Mouse (Mus musculus): ENCODE results near the gene Elovl5. TPM values are rescaled to one million over a fixed set of nuclear protein-coding genes. Genes with fewer than 3 reads are reported as not detected.
"Not testable (repeated sequence)": the region's sequence is repeated elsewhere in the genome, so short reads cannot be mapped to it uniquely, and the experiment has no call there.

Gene Elovl5
- polyA plus RNA-seq, 2 experiments from 2014 or later = 149 to 155 TPM

DNA sequence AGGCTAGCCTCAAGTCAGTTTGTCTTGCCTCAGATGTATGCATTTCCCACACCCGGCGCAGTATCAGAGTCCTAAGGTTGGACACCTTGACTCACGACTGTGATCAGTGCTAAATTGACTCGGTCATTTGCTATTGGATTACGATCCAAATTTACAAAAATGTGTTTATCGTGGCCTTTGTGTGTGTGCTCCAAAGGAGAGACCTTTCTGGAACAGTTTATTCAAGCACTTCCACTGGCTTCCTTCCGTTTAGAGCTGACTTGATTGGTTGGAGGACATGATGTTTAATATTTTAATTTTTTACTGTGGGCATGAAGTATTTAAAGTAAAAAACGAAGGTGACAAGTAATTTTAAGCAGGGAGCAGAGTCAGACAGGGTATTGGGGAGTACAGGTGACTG lies 38.8 kb downstream of the Elovl5 start:
- no peak for ATAC-seq

DNA sequence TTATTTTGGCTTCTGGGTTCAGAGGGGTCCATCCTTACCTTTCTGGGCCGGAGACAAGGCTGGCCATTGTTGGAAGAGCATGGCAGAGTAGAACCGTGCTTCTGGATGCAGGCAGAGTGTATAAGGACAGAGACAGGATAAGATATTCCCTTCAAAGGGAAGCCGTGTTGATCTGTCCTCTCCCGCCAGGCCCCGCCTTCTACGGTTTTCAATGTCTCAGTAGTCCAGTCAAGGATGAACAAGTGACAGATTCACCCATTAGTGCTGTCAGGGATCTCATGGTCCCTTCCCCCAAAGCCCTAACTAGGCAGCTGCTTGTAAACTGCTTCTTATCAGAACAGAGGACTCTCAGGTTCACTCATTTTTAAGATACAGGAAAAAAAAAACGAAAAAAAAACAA lies 41.2 kb downstream of the Elovl5 start:
- ATAC-seq = no peak

DNA sequence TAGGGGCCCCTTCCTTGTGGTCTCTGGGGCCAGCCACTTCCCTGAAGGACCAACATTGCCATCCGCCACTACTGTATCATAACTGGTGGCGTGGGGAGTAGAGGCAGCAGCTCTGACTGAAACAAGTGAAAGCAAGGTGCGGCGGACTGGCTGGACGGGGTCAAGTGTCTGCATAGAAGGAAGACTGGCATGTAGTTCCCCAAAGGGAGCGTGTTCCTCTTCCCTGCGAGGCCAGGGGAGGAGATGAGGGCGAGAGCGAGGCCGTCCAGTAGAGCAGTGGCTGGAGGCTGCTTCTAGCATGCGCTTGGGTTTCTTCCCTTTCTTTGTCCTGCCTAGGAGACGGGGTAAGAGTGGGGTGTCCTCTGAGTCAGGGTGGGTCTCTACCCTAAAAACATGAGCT lies 42.6 kb downstream of the Elovl5 start:
- ATAC-seq = no peak

DNA sequence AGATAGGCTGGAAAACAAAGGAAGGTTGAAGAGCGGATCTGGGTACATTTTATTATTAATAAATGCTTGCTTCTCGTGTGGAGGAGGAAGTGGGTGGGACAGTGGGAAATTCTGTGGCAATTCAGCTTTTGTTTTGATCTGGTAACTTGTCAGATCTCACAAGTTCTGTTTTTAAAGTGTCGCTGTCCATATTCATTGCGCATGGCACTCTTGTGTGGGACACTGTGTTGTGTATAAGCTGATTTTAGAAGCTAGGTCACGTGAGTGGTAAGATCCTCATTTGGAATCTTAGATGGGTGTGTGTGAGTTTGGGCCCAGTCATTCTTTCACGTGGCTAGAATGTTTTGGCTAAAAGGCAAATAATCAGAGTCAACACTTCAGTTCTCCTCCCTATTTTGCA lies 44.2 kb downstream of the Elovl5 start:
- peak; percentile 32 for ATAC-seq

DNA sequence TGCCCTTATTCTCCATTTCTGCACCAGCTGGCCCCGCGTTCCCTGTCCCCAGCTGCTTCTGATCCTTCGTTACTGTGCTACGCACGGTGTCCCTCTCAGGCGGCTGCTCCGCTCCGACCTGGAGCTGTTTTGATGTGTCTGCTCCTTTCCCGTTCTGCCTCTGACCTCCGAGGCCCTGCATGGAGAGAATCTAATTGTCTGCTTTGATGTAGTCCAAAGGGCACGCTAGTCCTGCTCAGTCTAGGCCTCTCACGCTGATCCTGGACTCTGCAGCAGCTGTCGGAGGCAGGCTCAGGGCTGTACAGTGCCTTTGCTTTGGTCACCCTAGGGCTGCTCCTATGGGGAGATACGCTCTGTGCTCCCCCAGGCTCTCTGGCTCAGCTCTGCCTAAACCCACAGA lies 46.9 kb downstream of the Elovl5 start:
- no peak for ATAC-seq

DNA sequence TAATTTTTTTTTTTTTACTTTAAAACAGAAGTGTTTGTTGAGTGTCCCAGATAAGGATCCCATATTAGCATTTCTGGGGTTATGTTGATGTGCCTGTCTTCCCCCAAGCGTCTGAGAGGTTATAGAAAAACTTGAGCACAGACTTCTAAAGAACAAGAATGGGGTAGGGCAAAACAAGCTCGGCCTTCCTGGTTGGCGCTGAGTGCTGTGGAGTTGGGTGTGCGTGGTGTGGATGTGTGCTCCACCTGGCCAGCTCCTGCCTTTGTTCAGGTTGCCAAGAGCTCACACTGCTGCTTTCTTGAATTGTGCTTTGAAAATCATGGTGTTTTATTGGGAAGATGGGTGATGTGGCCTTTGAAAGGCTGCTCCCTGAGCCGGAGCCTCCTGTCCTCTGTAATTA lies 48.1 kb downstream of the Elovl5 start:
- ATAC-seq = no peak

DNA sequence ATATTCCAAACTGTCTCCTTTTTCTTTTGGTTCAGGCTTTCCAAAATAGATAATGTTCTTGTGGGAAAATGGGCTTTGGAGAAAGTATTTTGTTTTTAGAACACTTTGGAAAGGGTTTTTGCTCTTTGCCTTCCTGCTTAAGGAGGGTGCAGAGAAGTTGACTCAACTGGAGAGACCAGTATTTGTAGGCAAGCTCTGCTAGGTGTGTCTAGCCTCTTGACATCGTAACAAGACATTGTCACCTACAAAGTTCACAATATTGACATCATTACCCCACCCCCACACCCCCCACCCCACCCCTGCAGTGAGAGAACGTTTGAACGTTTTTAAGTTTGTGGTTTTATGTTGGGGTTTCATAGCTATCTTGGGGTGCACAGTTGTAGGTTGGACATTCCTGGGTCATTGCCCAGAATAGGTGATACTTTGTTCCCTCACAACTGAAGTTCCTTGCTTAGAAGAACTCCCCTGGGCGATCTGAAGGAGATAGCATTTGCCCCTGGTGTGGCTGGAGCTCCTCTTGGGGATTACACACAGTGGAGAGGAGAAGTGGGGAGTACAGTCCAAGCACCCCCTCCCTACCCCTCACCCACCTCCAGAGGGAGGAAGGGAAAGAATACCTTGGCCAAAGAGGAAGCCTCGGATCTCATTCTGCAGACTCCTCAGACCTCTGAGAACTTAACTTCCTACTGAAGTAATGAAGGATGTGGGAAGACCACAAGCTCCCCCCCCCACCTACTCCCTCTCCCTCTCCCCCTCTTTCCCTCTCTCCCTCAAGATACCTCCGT lies 48.8 kb downstream of the Elovl5 start:
- no peak for ATAC-seq

DNA sequence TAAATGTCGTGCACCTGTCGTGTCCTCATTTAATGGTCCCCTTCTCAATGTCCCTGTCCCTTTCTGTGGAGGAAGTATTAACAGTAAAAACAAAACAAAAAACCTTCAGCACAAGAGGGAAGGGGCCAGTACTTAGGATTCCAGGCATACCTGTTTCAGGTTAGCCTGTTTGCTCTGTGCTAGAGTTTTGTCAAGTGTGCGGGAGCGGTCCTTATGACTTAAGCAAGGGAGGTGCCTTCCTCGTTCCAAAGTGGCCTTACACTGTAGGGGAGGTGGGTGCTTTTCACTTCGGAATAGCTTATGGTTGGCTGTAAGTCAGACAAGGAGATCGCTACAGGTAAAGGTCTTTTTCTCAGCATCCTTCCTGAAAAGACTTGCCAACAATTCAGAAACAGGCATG lies 49.7 kb downstream of the Elovl5 start:
- ATAC-seq = no peak

DNA sequence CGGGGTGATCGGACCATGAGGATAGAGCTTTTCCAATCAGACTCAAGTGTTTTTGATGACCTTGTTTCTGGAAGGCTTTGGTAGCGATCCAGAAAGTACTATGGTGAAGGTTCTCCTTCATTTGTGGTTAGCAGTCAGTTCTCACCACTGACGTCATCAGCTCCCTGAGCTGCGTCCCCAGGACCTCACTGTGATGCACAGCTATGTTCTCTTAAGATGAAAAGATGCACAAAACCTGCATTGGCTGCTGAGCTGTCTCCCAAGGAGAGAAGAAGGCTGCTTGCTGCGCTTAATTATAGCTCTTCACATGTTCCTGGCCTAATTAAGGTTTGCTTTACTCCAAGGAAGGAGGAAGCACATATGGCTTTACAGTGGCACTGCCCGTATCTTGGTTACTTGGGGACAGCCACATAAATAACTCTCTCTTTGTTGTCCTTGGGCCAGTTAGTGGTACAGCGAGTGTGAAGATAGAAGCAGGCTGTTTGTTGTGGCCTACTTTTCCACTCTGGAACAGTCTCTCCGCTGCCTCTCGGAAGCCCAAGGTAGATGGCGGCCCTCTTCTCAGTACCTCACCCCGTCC lies 50.5 kb downstream of the Elovl5 start:
- no peak for ATAC-seq

DNA sequence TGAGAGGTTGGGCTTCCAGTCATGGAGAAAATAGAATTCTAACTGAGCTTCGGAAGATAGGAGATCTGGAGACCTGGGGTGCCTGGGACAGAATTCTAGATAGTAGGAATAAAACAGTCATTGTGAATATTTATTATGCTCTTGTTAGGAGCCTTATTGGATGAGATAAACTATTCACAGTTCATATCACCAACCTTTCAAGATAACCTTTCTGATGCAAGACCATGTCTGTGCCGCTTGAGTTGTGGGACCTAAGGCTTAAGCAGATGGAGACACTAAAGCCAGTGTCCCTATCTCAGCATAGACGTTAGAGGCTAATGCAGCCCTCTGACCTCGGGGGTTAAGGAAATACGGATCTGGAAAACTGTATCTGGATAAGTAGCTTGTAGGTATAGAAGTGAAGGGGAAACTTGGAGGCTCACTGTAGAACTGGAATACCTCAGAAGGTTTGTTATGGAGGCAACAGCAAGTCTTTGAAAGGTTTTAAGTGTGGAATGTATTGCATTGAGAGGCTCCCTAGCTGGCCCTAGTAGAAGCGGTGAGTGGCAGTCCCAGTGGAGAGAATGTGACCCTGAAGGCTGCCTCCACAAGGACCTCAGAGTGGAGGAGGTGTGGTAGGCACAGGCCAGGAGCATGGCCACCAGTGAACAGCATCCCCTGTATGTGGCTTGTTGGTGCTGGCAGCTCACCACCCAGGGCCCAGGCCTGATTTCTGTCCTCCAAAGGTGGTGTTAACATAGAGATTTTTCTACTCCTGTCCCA lies 52.2 kb downstream of the Elovl5 start:
- no peak for ATAC-seq

DNA sequence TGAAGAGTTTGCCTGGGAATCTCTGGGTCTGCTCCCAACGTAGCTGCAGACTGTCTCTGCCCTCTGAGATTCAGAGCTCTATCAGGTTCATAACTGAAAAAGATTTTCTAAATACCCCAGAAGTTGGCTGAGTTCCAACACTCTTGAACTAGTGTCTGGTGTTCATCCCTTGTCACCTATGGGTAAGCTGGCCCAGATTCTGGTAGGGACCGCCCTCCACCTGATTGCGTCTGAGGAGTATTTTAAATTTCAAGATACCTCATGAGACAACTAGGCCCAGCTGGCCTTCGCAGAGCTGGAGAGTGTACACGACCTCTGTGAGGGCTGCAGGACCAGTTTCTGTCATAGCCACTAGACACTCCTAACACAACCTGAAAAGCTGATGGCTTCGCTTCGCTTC lies 61.8 kb downstream of the Elovl5 start:
- ATAC-seq = no peak

DNA sequence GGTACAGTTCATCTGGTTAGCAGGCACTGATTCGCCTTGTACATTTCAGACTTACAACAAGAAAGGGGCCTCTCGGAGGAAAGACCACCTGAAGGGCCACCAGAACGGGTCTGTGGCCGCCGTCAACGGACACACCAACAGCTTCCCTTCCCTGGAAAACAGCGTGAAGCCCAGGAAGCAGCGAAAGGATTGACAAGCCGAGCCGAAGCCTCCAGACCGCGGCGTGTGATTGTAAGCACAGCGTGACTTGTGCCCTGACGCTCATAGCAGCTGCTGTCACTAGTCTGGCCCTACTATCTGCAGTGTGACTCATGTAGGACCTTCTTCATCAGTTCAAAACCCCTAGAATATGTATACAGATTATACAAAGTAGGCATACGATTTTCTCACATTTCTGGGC lies 65.5 kb downstream of the Elovl5 start:
- no peak for ATAC-seq

DNA sequence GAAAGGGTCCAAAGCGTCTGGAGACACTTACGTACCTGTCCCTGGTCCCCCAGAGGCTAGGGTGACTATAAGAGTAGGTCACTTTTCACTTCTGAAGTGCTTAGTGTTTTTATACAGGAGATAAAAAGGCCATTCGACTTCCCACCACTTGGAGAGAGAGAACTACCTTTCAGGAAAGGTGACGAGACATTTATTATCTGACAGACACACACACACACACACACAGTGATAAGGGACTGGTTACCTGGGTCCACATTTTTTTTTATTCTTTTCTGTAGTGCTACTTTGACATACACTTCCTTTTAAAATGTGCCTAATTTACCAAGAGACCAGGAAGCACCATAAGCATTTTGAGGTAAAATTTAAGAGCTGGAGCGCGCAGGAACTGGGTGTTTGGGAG lies 66.4 kb downstream of the Elovl5 start:
- ATAC-seq = no peak

DNA sequence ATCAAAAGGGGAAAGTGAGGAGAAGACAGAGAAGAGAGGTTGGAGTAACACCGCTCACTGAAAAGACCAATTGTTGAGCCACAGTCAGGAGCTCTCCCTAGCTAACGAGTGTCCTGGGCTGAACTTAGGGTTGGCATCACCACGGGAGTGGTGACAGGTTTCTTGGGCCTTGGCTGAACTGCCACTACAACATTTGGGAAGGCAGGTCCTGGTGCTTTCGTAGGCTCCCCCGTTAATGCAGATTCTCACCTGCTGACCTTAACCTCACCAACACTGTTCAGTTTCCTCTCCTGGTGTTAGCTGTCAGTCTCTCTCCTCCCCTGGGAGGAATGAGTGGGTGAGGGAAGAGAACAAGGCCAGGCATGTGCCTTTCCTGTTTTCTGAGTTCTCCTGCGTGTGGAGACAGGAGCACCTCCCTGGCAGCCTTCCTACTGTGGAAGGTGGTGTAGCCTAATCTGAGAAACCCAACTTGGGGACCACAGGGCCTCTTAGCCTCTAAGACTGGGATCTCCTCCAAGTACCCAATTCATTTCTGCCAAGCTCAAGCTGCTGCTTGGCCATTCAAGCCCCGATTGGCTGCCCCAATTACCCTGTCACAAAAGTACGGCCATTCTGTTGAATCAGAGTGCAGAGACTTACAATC lies 69.1 kb downstream of the Elovl5 start:
- ATAC-seq = no peak

DNA sequence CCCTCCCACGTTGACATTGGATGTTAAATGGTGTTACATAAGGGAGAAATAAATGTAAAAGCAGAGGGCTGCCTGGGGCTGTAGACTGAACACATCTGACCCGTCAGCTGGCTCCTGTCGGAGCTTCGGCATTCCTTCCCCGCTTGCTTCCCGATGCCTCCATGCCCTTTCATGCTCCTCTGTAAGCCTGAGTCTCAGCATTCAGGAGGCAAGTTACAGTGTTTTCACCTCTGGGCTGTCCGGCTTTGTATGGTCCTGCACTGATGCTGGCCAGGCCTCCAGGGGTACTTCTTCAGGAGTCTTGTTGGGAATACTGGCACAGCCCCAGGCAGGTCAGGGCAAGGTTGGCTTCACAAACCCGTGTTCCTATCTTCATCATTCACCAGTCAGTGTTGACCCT lies 72.5 kb downstream of the Elovl5 start:
- no peak for ATAC-seq

DNA sequence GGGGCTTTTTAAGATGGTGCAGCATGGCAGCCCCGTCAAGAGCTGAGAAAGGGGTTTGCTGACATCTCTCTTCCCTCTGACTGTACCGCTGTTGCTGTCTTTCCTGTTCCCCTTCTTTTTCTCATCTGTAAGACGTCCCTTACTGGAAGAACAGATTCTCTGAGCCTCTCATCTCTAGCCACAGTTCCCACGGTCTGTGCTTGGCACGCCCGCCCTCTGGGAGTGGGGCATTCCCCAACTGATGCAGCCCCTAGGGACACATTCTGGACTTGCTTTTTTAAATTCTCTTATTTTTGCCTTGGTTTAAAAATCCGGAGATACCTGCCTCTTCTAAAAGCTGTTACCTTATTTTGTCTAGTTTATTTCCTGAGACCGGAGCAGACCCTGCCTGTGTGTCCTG lies 73.1 kb downstream of the Elovl5 start:
- ATAC-seq = no peak

DNA sequence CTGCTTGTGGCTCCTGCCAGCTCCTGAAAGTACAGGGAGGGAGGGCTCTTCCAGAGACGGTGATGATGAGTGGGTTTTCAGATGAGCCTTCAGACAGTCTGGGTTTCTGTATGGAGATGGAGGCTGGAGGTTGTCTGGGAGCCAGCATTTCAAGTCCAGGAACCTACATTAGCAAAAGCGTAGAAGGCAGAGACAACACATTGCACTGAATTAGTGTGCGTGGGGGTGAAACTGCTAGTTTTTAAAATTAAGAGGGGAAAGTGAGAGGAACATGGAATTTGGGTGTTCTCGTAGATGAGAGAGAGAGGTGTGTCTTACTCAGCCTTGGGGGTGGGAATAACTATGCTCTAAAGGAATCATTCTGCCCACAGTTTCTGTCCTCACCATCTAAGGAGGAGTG lies 74.5 kb downstream of the Elovl5 start:
- no peak for ATAC-seq

DNA sequence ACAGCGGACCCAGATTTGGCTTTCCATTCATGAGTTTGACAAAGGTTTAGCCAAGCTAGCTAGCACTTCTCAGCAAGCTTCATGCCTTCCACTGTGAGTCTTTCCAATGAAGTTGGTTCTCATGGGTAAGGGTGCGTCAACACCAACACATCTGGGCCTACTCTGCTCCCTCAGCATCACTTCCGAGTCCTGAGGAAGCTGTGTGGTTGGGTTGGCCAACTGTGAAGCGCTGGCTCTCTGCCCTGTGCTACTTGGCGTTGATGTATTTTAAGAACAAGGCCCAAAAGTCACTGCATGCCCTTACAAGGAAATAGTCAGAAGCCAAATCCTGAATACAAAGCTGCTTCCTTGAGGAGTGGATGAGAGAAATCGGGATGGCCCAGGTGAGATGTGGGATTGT lies 75.1 kb downstream of the Elovl5 start:
- ATAC-seq = no peak

DNA sequence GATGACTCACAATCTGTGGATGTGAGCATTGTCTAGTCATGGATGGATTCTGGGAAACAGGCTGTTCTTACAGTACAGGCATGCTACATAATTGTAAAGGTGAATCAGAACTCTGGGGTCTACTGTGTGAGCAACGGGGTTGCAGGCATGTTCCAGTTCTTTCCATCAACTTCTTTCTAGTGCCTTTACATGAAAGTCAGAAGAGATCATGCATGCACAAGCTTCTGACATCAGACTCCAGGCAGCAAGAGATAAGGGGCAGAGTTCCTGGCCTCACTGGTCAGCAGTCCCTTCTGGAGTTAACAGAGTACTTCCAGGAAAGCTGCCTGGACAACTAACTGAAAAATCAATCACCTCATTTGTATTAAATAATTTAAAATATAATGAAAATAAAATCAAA lies 75.9 kb downstream of the Elovl5 start:
- no peak for ATAC-seq

DNA sequence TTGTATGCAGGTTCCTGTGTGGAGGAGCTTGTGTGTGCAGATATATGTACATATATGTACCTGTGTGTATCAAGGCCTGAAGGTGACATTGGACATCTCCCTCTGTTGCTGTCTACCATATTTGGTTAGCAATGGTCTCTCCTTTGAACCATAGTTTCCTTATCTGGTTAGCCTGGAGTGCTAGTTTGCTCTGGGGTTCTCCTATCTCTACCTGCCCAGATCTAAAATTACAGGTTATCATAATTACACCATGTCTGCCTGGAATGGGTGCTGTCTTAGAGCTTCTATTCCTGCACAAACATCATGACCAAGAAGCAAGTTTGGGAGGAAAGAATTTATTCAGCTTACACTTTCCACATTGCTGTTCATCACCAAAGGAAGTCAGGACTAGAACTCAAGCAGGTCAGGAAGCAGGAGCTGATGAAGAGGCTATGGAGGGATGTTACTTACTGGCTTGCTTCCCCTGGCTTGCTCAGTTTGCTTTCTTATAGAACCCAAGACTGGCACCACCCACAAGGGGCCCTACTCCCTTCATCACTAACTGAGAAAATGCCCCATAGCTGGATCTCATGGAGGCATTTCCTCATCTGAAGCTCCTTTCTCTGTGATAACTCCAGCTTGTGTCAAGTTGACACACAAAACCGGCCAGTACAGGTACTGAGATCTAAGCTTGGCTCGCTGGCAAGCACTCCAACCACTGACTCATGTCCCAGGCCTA lies 76.5 kb downstream of the Elovl5 start:
- not testable (repeated sequence) for ATAC-seq

DNA sequence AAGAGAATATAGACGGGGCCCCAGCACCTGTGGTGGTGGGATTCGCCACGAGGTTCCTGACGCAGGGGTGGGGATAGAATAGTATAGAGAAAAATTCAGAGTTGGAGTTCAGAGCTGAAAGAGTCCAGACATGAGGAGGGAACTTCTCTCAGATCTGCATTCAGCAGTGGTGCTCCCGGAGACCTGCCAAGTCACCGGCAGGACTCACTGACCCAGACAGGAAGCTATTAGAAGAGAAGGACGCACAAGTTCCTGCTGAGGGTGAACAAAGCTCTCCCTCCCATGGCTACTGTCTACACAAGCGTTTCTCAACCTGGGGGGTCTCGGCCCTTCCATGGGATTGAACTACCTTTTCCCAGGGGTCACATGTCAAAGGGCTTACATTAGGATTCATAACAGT lies 78.1 kb downstream of the Elovl5 start:
- ATAC-seq = no peak

DNA sequence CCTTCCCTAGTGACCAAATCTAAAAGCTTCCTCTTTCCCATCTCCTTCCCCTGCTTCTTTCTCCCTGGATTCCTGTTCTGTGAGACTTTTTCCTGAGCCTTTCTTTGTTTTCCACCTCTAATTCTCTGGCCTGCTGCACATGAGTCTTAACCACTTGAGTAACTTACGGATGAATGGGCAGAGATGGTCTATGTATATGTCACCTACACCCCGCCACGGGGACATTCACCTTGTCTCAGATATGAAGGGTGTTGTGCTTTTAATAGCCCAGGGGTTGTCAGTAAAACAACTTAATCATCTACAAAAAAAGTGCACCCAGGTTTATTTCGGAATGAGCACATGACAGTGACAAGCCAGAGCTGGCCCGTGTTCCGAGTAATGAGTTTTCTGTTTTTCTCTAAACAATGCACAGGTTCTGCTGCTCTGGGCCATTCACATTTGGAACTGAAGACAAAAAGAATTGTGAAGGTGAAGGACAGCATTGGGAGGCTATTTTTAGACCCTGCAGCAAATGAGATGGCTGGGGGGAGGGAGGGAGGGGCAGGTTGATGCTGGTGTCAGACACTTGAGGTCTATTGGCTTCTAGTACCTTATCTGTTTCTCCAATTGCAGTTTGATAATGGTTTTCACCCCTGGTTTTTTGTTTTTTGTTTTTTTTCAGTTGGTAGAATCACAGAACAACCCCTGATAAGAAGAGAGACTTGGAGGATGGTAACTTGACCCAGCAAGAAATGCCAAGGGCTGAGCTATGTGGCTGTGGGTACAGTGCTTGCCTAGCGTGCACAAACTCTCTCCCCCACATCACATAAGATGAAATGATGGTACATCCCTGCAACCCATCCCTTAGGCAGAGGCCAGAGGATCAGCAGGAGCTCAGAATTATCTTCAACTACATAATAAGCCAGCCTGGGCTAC lies 83.7 kb downstream of the Elovl5 start:
- ATAC-seq = no peak

Data from activated CD4-positive, CD25-positive, alpha-beta regulatory T cell, adult 4 months (primary cell).